Mouse (Mus musculus) small intestine, adult 2 months (tissue): ENCODE measurements at regions not wholly inside any gene's neighbourhood (a gene's known extent, or its start where the extent isn't known, plus 50 kb on each side); places are given as distances from the start of the nearest gene placed in this dataset.
A peak's percentile ranks its signal among the peaks of the same experiment; 100 is the strongest.

ENCODE experiments used
- H3K27ac ChIP-seq: fragments of 200-500 bp; 2 replicates; pipeline ENCODE4 v1.5.1; 2012; ENCODE audit warnings: low read depth, low read length, control low read depth, inconsistent platforms; ENCODE audit not compliant: insufficient read depth
- H3K27me3 ChIP-seq: fragments of 200-500 bp; 2 replicates; pipeline ENCODE4 v1.6.1; 2012; ENCODE audit warnings: mild to moderate bottlenecking, moderate library complexity, low read length, inconsistent platforms; ENCODE audit not compliant: control insufficient read depth, insufficient read depth
- H3K36me3 ChIP-seq: fragments of 200-500 bp; 2 replicates; pipeline ENCODE4 v1.6.1; 2012; ENCODE audit warnings: mild to moderate bottlenecking, low read length, control low read depth, inconsistent platforms; ENCODE audit not compliant: control insufficient read depth, insufficient read depth
- H3K4me1 ChIP-seq: fragments of 200-500 bp; 2 replicates; pipeline ENCODE4 v1.6.1; 2012; ENCODE audit warnings: low read length, inconsistent platforms, mixed read lengths; ENCODE audit not compliant: control insufficient read depth, insufficient read depth, insufficient read length
- H3K4me3 ChIP-seq: fragments of 200-500 bp; 2 replicates; pipeline ENCODE4 v1.5.1; 2012; ENCODE audit warnings: low read depth, mild to moderate bottlenecking, control low read depth, inconsistent platforms, low read length, moderate library complexity
- CTCF ChIP-seq: fragments of 200-500 bp; IDR thresholded peaks from 2 replicates; pipeline ENCODE4 v1.5.1; 2012; ENCODE audit warnings: low read depth, mild to moderate bottlenecking, control low read depth, inconsistent platforms, low read length, moderate library complexity, mixed read lengths; ENCODE audit not compliant: insufficient replicate concordance, insufficient read length; ENCODE audit errors: extremely low read depth
- POLR2A ChIP-seq: fragments of 200-500 bp; IDR thresholded peaks from 2 replicates; pipeline ENCODE4 v1.6.1; 2012; ENCODE audit warnings: low read depth, mild to moderate bottlenecking, control low read depth, inconsistent platforms, low read length, moderate library complexity
- WGBS: fragments of 180-500 bp; shearing (Covaris S2); methylation state at CpG from one replicate; pipeline ENCODE4 v1.1.7; 2018; 5-methylcytosine and 5-hydroxymethylcytosine counted together

DNA sequence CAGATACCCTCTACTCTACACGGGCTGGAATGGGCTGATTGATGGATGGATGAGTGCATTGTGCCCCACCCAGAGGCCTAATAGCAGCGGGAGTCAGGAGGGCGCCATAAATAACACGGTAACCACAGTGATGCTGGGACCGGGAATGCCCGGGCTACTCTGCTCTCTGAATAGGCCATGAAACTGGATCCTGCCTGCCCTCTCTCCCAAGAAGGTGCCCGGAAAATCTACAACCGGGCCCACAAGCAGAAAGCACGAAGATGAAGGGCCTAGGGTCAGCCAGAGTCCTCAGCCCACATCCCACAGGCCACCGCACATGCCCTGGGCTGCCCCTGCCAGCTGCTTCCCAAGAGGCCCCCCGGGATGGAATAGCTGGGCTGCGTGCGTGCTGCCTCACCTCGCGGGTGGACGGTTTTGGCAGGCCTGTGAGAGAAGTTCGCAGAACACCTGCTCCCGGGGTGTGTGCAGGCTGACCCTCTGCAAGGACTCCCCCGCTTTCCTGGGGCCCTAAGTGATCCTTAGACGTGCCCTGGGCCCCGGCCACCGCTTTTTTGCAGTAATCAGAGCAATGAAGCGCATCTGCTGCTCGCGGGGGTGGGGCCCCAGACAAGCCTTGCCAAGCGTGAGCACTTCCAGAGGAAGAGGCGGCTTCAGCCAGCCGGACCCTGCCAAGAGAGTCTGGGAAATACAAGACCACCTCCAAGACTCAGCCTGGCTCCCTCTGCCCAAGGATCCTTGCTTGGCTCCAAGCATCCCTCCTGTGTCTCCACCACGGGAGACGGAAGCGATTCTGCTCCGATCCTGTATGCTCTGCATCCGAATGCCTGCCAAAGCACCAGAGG, 106.7 kb upstream of the Tbx3 start:
- H3K27me3 ChIP-seq = peaks cover 6% of the 10 kb centered on the region

GRCm38 (mm10) chr5:119567639-119568038, 102.8 kb upstream of the Tbx3 start:
- TF ChIP-seq POLR2A = no peak
- no peak overlapping the region for H3K27ac ChIP-seq
- 67% methylated on average over 11 of the region's 11 CpGs for WGBS
- no peaks in the 10 kb centered on the region for H3K36me3 ChIP-seq
- no peaks in the 10 kb centered on the region for H3K4me1 ChIP-seq
- H3K4me3 ChIP-seq = no peak overlapping the region
- H3K27me3 ChIP-seq = peaks cover 6% of the 10 kb centered on the region

More for the DNA sequence above, 106.7 kb upstream of the Tbx3 start:
- TF ChIP-seq POLR2A (no peak), CTCF (no peak)
- Histone ChIP-seq H3K4me3 (no peak overlapping the region), H3K4me1 (no peaks in the 10 kb centered on the region), H3K27ac (no peak overlapping the region), H3K36me3 (no peaks in the 10 kb centered on the region)
- WGBS = 20% methylated on average over 33 of the region's 33 CpGs

- no peak for TF ChIP-seq POLR2A
- TF ChIP-seq CTCF = no peak
- WGBS = 36% methylated on average over 8 of the region's 8 CpGs
Measured at GRCm38 (mm10) chr5:119570054-119570453, 100.4 kb upstream of the Tbx3 start.

DNA sequence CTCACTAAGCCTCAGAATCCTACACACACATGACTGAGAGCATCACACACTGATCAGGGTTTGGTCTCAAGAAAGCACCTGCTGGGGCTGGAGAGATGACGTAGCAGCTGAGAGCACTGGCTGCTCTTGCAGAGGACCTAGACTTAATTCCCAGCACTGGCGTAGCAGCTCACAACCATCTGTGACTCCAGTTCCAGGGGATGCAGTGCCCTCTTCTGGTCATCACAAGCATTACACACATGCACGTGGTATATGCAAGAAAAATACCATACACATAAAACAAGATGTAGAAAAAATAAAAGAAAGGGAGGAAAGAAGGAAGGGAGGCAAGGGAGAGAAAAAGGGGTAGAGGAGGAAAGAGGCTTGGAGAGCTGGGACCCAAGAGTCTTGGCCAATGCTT, 98.8 kb upstream of the Tbx3 start:
- Histone ChIP-seq H3K27ac (no peak overlapping the region), H3K4me1 (peaks cover 4% of the 10 kb centered on the region), H3K4me3 (no peak overlapping the region), H3K36me3 (no peaks in the 10 kb centered on the region), H3K27me3 (no peaks in the 10 kb centered on the region)
- no peak for TF ChIP-seq POLR2A
- TF ChIP-seq CTCF = peak; percentile 40; the same call in 1 of the 2 replicates
- WGBS = 91% methylated on average over 3 of the region's 3 CpGs

More at GRCm38 (mm10) chr5:119570054-119570453, 100.4 kb upstream of the Tbx3 start:
- no peaks in the 10 kb centered on the region for H3K27me3 ChIP-seq
- no peak overlapping the region for H3K27ac ChIP-seq
- H3K4me3 ChIP-seq = no peak overlapping the region
- H3K36me3 ChIP-seq = no peaks in the 10 kb centered on the region
- peaks cover 3% of the 10 kb centered on the region for H3K4me1 ChIP-seq

DNA sequence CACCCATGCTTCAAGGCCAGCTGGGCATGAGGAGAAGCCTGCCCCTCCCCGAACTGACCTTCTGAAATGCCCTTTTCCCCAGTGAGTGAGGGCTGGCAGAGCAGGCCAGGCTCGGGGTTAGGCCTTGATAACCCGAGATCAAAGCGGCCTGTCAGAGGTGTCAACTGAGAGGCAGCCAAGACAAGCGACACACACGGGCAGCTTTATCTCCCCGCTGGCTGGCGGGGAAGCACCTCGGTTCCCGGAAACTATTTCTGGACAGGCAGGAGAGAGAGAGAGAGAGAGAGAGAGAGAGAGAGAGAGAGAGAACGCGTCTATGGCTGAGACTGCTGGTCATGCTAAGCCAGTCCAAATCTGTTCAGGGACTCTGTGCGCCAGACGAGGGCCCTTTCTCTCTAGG, 95.3 kb upstream of the Tbx3 start:
- Histone ChIP-seq H3K36me3 (no peaks in the 10 kb centered on the region), H3K27me3 (no peaks in the 10 kb centered on the region), H3K4me3 (no peak overlapping the region), H3K4me1 (peaks cover 5% of the 10 kb centered on the region), H3K27ac (no peak overlapping the region)
- 19% methylated on average over 14 of the region's 14 CpGs for WGBS
- no peak for TF ChIP-seq CTCF
- TF ChIP-seq POLR2A = no peak

- Histone ChIP-seq H3K4me3 (no peak overlapping the region), H3K4me1 (peaks cover 10% of the 10 kb centered on the region), H3K27ac (no peak overlapping the region), H3K36me3 (no peaks in the 10 kb centered on the region), H3K27me3 (no peaks in the 10 kb centered on the region)
- TF ChIP-seq CTCF (no peak), POLR2A (no peak)
- 59% methylated on average over 2 of the region's 2 CpGs for WGBS
Measured at GRCm38 (mm10) chr5:119579288-119579687, 91.2 kb upstream of the Tbx3 start.

DNA sequence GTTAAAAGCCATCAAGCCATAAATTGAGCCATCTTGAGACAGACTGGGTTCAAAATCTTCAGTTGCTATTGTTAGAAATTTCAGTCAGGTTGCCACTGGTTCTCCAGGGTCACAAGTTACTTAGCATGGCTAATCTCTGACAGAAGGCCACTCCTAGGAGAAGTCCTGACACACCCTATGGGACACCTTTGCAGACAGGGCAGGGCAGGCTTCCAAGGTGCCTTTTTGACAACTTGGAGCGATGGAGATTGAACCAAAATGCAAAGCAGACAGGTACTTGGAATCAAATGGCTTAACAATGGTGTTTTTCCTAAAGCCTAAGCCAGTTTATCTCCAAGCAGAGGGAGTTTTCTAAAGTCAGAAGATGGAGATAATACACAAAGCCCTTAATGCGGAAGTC, 90.7 kb upstream of the Tbx3 start:
- peaks cover 10% of the 10 kb centered on the region for H3K4me1 ChIP-seq
- no peak overlapping the region for H3K4me3 ChIP-seq
- WGBS = 18% methylated on average over 2 of the region's 2 CpGs
- no peaks in the 10 kb centered on the region for H3K27me3 ChIP-seq
- H3K27ac ChIP-seq = no peak overlapping the region
- H3K36me3 ChIP-seq = no peaks in the 10 kb centered on the region
- TF ChIP-seq POLR2A = no peak
